Mouse (Mus musculus) adrenal gland, adult (tissue): ENCODE results near the gene Fam72a.
A peak's percentile ranks its signal among the peaks of the same experiment; 100 is the strongest.

ENCODE experiments used
- DNase-seq, 2 experiments: peaks; one replicate each; pipeline ENCODE4 v3.0.0; 2022 to 2023; ENCODE audit warnings: low spot score in 1 of 2; ENCODE audit not compliant: inconsistent age in 2 of 2

Fam72a gene

DNA sequence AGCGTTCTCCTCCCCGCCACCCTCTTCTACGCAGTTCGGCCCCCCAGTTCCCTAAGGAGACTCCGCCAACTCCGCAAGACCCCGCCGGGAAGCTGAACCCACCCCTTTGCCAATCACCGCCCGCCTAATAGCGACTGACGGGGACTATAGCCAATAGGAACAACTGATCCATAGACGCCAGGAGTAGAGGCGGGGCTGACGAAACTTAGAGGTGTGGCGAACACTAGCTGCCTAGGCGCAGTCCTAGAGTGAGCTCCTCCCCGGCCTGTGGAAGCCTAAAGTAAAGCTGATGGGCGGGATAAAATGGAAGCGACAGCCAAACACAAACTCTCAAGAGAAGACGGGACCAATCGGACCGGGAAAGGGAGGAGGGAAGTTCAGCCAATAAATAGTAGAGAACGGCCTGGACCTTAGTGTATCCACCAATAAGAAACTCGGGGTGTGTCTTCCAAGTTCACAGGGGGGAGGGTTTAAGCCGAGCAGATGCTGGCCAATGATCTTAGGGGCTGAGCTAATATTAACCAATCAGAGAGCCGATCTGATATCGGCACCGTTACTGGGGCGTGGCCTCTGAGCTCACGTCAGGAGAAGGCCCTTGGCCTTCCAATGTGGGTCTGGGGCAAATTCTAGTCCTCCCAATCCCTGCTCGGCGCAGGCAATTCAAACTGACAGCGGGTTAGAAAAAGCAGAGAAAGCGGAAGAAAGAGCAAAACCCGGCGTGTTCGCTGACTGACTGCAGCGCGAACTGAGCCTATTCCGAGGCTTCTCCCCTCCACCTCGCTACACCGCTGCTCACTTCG lies at the start of gene Fam72a, which contains the start of gene Srgap2:
Gene Fam72a, plus strand, starts transcription at position 623 of the 800 bp plus-strand sequence.
Gene Srgap2, minus strand, starts transcription at position 72 of the 800 bp plus-strand sequence.
- peak; percentile 99 to 100 for DNase-seq

DNA sequence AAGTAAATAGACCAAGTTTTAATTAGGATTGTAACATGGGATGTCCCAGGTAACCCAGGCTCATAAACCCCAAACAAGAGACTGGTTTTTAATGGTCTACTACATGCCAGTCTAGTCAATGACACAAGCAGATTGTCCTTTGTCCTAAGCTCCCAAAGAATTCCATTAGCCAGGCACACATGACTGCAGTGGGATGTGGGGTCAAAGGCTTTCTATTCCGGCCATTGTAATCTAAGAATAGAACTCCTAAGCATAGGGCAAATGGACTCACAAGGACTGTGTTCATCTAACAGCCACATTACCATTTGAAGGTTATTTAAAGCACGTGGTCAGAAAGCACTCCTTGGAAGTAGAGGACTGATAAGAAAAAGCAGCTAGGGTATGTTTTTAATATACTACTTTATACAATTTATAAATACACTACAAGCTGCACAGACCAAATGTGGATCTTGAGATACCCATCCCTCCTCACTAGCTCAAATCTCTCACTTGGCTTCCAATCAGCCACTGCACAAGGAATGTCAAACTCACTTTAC lies 48.9 kb upstream of the Fam72a start:
- peak in 1 of 2 experiments; percentile 49 for DNase-seq

DNA sequence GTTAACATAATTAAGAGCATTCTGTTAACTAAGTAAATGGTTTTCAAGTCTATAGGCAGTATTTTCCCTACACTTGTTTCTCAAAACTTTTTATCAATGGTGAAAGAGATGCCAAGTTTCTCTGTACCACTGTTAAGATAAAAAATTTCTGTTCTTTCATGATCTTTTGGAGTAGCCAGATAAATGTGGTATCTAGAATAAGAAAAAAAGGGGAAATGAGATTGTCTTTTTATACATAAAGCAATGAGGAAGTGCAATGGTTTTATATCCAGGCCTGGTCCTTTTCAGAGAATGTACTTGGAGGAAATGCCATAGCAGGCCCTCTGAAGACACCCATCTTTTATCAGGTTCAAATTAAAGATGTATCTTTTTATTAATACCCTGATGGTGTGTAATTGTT lies 46.3 kb upstream of the Fam72a start:
- DNase-seq = no peak

DNA sequence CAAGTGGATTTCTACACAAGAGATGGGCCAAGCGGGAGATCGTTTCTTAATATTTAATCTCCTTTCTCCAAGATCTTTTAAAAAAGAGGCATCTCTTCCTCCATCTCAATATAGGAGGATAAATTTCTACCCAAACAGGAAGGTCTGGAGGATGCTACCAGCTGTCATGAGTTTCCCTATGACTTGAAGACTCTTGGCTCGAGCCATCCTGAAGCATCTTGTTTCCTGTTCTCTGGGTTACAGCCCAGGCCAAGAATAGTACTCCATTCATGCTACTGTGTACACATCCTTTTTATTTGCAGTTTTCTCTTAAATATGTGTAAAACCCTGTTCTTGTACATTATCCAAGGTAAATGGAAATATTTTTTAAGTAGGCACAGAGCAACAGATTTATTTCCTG lies 45.5 kb upstream of the Fam72a start:
- DNase-seq = no peak

DNA sequence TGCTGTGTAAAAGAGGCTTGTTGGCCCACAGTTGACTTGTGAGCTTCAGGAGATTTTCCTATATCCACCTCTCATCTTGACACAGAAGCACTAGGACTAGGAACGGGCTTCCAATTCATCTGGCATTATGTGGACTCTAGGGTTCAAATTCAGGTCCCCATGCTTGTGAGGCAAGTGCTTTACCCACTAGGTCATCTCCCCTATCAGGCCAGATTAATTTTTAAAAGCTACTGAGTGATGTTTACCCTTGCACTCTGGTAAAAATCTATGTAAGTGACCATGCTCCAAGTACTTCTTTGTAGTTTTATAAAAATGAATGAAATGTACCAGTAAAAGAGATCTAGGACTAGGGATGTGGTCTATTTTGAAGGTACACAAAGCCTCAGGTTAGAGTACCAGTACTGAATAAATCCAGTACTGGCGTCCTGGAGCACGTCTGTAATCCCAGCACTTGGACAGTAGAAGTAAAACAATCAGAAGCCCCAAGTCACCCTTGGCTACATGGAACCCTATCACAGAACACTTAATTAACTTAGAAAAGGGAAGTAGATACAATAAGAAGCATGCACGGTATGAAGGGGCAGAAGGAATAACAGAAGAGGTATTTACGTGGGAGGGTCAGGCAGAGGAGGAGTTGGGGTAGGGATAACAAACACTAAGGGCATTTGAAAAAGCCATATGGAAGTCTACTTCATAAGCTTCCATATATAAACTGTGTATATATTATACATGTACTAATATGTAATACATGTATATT lies 41.4 kb upstream of the Fam72a start:
- no peak for DNase-seq

DNA sequence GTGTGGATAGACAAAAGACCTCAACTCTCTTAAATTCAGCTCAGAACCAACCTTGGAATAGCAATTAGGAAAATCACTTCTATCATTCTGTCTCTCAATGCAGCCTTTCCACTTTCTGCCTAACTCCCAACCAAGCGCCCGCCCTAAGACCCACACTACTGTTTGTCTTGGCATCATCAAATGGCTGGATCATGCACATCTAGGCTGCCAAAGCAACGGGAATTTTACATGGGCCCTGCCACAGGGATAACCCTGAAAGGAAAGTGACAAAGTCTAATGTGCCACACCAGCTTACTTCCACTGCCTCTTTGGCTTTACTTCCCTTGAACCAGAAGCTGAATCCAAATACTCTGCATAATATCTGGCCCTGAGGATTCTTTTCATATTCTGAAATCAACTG lies 38.4 kb upstream of the Fam72a start:
- DNase-seq = no peak

DNA sequence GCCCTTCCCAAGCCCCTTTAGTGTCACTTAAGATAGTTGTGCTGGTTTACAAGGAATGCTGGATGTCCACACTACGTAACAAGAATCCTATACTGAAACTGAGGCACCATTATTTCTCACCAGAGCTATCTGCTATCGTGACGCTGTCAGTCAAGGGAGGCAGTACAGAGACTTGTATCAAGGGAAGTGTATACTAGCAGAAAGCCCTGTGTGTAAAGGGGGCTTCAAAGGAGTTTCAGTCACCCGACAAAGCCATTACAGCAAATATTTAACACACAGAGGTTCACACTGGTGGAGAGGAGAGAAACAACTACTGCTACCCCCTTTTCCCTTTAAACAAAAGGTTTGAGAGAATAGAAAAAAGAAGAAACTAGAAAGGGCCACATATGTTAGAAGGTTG lies 36.1 kb upstream of the Fam72a start:
- no peak for DNase-seq

DNA sequence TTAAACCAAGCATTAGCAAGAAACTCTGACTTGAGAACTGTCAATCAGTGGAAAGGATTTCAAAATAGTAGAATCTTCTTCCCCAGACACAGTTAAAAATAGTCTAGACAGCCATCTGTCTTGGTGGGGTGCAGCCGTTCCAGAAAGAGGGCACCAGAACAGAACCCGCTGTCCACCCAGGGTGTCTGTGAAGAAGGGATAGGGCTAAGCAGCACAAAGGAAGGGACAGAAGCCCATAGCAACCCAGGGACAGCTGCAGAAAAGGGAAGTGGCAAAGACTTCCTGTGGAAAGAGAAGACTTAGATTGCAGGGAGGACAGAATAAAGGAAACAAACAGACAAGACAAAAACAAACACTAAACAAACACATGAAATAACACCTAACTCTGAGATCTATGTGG lies 35.3 kb upstream of the Fam72a start:
- DNase-seq = no peak

DNA sequence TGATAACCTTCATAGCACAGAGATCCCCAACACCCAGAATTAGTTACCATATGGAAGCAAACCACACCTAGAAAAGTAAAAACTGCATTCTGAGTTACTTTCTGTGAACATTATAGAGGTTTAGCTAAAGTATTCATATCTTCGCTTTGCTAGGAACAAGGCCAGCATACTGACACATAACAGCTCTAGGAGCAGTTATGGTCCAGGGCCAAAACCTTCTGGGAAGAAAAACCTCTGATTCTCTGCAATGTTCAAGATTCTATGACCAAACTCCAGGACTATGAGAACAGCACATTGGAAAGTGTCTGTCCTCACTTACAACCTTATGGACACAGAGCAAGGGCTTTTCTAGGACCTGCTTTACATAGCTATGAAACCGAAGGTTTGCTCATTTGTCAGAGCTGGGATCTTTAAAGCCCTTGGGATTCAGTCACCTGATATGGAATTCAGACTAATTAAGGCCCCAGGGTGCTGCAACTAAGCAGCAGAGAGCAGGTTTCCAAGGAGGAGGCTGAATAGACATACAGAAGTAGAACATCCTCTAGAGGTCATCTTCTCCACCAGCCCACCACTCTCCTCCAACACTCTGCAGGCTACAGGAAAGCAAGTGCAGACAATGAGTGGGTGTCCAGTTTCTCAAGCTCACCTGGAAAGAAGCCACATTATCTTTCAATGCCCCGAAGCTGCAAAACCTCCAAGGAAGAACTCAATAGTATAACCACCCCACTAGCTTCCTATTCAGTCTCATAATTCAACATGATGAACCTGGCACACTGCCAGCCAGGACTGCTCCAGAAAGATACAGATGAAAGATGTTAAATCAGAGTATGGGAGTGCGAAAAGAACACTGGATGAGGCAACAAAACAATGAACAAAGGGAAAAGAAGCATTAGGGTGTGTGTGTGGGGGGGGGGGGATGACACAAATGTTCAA lies 33.5 kb upstream of the Fam72a start:
- DNase-seq = peak; percentile 42 to 69

DNA sequence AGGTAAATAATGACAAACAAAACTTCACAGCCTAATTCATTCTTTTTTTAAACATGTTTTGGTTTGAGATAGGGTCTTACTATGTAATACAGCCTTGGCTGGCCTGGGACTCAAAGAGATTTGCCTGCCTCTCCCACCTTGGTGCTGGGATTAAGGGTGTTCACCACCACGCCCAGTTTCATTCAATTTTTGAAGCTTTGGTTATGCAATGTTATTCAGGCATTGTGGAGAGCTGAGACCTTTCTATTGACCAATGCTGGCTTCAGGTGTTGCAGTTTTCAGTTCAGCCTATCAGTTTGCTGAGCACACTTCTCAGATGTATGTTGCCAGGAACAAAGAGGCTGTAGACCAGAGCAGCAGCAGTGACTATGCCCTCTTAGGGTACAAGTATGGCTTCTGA lies 29.5 kb upstream of the Fam72a start:
- DNase-seq = no peak

DNA sequence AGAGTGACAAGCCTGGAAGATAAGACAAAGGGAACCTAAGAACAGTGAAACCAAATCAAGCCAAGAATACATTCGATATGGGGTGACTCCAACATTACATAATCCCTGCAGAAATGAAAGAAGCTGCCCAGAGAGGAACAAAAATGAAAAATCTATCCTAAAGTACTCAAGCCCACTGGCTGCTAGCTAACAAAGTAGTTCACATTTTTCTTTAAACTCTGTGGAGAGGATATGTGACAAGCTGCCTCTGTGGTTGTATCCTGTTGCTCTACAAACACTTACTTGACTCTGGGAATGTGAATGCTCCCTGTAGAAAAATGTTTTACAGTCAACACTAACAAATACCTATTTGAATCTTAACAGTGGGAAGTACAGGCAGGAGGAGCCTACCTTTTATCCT lies 26.0 kb upstream of the Fam72a start:
- DNase-seq = no peak

DNA sequence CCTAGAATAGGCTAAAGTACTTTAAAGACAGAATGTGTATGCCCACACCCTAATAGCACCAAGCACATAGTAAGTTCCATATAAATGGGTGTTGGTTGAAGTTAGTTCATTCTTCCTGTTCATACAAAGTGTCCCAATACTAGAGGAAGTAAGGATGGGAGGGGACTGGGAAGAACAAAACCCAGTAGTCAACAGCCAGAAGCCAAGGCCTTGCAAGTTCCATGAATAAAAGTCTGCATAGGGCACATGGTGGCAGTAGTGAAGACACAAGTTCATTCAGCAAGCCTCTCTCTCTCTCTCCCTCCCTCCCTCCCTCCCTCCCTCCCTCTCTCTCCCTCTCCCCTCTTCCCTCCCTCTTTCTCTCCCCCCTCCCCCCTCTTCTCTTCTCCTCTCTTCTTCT lies 16.6 kb upstream of the Fam72a start:
- no peak for DNase-seq

DNA sequence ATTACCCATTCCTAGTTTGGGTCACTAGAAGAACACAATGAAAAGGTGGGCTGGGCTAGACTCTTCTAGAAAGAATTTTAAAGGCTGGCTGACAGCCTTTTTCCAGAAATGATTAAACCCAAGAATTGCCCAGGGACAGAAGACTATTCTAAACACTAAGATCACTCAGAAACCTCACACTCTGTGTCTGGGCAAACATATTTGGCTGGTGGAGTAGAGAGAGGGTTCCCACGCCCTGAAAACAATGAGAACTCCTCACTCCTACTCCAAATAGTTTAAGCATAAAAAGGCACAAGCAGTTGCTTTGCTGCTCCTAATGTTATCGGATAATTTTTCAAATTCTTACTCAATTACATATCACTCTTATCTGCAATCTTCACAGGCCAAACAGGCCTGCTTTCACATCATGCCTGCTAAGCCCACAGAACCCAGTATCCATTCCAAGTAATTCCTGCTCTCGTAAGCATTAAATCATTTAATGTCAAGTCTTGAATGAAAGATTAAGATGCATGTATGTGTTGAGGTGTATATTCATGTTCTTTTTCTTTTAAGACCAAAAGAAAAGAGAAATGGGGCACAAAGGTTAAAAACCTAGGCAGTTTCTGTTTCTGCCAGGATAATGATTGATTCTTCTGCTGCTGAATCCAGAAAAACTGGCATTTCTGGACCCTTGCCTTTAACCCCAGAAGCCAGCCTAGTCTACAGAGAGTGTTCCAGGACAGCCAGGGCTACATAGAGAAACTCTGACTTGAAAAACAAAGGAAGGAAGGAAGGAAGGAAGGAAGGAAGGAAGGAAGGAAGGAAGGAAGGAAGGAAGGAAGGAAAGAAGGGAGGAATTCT lies 15.8 kb upstream of the Fam72a start:
- DNase-seq = no peak

DNA sequence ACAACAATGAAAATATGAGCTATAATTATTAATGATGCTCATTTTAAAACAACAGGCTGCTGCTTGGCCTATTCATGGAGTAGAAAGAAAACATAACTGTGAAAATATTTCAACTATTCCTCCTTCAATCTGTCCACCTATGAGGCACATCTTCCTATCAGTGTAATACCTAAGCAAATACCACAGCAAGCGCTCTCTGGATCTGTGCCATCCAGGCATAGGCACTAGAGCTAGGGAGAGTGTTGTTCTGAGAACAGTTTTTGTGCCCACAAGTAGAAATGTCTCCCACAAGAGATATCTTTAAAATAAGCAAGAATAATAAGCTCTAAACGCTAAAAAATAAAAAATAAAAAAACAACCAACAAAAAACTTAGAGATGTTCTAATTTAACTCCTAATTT lies 14.6 kb upstream of the Fam72a start:
- DNase-seq = no peak

DNA sequence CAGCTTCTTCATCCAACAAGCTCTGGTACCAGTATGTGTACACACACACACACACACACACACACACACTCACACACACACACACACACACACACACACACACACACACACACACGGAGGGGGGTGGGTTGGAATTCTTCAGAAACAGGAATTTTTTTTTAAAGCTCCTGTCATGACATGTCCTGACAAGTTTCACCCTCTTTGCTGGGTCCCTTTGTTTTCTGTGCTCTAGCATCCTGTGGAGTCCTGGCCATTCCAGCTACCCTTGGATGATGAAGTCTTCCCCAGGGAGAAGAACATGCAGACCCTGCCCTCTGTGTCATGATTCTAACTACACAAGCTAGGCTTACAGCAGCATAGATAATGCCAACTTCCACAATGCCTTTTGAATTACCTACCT lies 13.5 kb upstream of the Fam72a start:
- no peak for DNase-seq

DNA sequence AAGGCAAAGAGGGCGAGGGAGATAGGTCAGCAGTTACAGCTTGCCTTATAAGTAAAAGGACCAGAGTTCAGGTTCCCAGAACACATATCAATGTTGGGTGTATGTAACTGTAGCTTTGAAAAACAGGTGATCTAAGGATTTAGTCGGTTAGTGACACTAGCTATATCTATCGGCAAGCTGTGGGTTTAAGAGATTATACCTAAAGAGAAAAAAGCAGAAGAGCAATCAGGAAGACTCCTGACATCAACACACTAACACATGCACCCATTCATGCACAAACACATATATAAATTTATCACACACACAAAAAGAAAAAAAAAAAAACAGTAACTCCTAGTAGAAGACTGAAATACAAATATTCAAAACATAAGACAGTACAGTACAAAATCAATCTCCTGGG lies 11.1 kb upstream of the Fam72a start:
- DNase-seq = no peak

DNA sequence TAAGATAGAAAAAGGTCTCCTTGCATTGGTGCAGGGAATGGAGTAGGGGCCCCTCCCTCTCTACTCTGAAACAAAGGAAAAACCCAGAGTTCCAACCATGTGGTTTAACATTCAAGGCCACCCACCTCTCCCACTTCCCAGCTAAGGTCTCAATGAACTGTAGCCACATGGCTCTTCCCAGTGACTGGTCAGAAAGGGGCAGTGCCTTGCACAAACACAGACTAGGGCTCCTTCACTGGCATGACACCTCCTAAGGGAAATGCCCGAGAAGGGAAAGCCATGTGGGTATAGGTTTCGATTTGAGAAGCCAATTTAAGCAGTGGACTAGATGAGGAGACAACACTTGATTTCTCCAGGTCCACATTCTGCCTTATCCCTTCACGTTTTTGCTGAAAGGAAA lies 3.9 kb upstream of the Fam72a start:
- peak in 1 of 2 experiments; percentile 53 for DNase-seq

DNA sequence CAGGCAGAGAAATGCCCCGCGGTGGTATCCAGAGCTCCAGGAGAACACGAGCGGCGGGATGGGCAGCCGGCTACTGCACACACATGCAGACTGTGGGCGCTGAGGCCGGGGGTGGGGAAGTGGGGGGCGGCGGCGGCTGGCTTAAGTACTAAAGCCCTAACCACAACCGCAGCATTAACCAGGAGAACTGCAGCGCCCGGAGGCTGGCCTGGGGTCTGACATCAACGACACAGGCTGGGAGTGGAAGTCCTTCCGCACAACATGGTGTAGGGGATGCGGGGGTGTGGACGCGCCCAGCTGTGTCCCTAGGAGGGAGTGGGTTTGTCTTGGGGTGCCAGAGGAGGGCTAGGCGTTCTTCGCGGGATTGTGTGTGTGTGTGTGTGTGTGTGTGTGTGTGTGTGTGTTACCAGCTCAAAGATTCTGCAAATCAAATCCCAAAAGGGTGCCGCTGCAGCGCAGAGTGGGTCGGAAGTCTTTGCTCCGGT lies 2.6 kb upstream of the Fam72a start:
- DNase-seq = peak; percentile 46 to 77

DNA sequence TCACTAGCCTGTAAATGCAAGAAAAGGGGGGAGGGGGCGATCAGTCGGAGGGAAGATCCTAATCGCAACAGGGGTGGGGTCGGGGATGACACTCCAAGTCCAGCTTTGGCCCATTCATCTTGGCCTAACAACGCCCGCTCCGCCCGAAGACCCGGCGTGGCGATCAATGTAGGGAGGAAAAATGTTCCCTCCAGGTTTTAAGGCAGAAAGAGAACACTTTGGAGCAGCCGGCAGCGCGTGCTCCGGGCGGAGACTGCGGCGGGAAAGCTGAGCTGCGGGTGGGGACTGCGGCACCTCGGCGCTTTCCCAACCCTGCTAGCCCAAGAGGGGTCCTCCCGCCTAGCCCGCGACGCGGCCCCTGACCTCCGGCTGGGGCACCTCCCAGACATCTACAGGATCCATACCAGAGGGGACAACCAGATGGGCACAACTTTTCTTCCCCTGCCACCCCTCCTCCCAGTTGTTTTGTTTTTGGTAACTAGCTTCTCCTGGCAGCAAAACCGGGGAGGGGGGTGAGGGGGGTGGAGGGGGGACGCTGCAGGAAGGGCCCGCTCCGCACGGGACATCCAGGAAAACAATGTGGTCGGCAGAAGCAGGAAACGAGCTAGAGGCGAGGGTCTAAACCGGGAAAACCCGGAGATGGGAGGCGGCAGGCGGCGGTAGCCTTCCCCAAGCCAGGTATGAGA lies 2.0 kb upstream of the Fam72a start:
- peak; percentile 53 to 83 for DNase-seq
